In genomic region chr11:118321971-118322370, GRCm38 (mm10) we compare ENCODE assay signal across 18 mouse cellular contexts. TPM values are rescaled to one million over a fixed set of nuclear protein-coding genes. Genes with fewer than 3 reads are reported as not detected.
DNase-seq lines count a peak whose midpoint lies in the region; ATAC-seq lines count a peak whose summit lies in the region.
"Had no signal": no experiment of that assay in that cellular context is flagged by ENCODE, and none has a peak within 500 bp of the region (broad histone marks: within the 10 kb centered on the region; RNA-seq: fewer than 3 reads in every experiment).

No protein-coding gene starts in this region.

- DNase-seq in heart, adult 11 months, result peak; percentile 93
- DNase-seq in heart, adult 8-10 months (ENCODE audit: low spot score), result no peak
- no peak for DNase-seq in neural tube, embryonic 10.5 days (ENCODE audit: extremely low spot score, low spot score)
- DNase-seq in urinary bladder, postnatal 14 days (ENCODE audit: low spot score), result no peak
- no peak for DNase-seq in lung, postnatal 4 days
- no peak for DNase-seq in lung, postnatal 10 days
- DNase-seq: adrenal gland, adult 2 months; B cell, adult 2 months; cerebellum, adult 18-20 months; lung, embryonic 14.5 days had no signal

- H3K9me3 ChIP-seq in neural tube, embryonic 13.5 days, result no peaks in the 10 kb centered on the region
- no peaks in the 10 kb centered on the region for H3K9me3 ChIP-seq in limb, embryonic 12.5 days
- H3K9me3 ChIP-seq: heart, embryonic 15.5 days had no signal

- H3K4me1 ChIP-seq in neural tube, embryonic 13.5 days (replicated peaks), result peaks cover 37% of the 10 kb centered on the region
- H3K4me1 ChIP-seq in limb, embryonic 12.5 days (replicated peaks), result peaks cover 50% of the 10 kb centered on the region

- ATAC-seq in neural tube, embryonic 13.5 days (ENCODE audit: low read depth), result no peak
- ATAC-seq in limb, embryonic 12.5 days (ENCODE audit: insufficient number of reproducible peaks, insufficient read depth, low FRiP score, low TSS enrichment, low read depth), result no peak

- 0 out of 2 replicates have a peak overlapping the region, but pooled peaks have one; percentile 18 for H3K27ac ChIP-seq in neural tube, embryonic 13.5 days (replicated peaks)
- H3K27ac ChIP-seq in limb, embryonic 12.5 days, result 0 out of 2 replicates have a peak overlapping the region, but pooled peaks have one; percentile 35
- H3K27ac ChIP-seq: heart, embryonic 15.5 days; layer of hippocampus, adult 2 months had no signal

- H3K4me2 ChIP-seq in neural tube, embryonic 13.5 days, result no peak overlapping the region
- H3K4me2 ChIP-seq in limb, embryonic 12.5 days, result no peak overlapping the region
- H3K4me2 ChIP-seq: heart, embryonic 15.5 days; liver, embryonic 11.5 days; lung, embryonic 14.5 days had no signal

- no peaks in the 10 kb centered on the region for H3K27me3 ChIP-seq in neural tube, embryonic 13.5 days
- H3K27me3 ChIP-seq in limb, embryonic 12.5 days, result no peaks in the 10 kb centered on the region
- H3K27me3 ChIP-seq: heart, embryonic 15.5 days had no signal

- WGBS in neural tube, embryonic 13.5 days, result 80% methylated on average over 4 of the region's 4 CpGs
- 63% methylated on average over 4 of the region's 4 CpGs for WGBS in limb, embryonic 12.5 days

- no peak overlapping the region for H3K9ac ChIP-seq in neural tube, embryonic 13.5 days
- H3K9ac ChIP-seq in limb, embryonic 12.5 days (replicated peaks), result no peak overlapping the region
- H3K9ac ChIP-seq: heart, embryonic 15.5 days; lung, embryonic 14.5 days had no signal

- no peak overlapping the region for H3K4me3 ChIP-seq in neural tube, embryonic 13.5 days
- no peak overlapping the region for H3K4me3 ChIP-seq in limb, embryonic 12.5 days (replicated peaks)
- H3K4me3 ChIP-seq: heart, embryonic 15.5 days; layer of hippocampus, adult 2 months had no signal

- peaks cover 22% of the 10 kb centered on the region for H3K36me3 ChIP-seq in neural tube, embryonic 13.5 days
- H3K36me3 ChIP-seq in limb, embryonic 12.5 days, result peaks cover 39% of the 10 kb centered on the region

RNA-seq across cellular contexts. Expression of gene Cep295nl, which starts 20.3 kb away (rescaled TPM):
- total RNA-seq in heart, adult 8-10 months (2022), result 1 to 10 TPM in 1 of 4 experiments, under 1 TPM in 3; 0.82 to 1.0 (median 0.88) TPM
- polyA plus RNA-seq in neural tube, embryonic 13.5 days (2015; fragmentation: Nextera tagmentation; extraction: Ambion mirVana), result 0.13 TPM in 1 of 2 replicates, not detected in the other
- polyA plus RNA-seq in limb, embryonic 12.5 days (2016; fragmentation: Nextera tagmentation; extraction: Ambion mirVana), result 0.59 and 0.60 TPM in 2 replicates
- total RNA-seq: common myeloid progenitor, adult 5-6 weeks; granulocyte monocyte progenitor cell, adult 5-6 weeks; megakaryocyte progenitor cell, adult 5-6 weeks had no signal
- polyA plus RNA-seq: adrenal gland, adult 2 months; liver, embryonic 11.5 days had no signal

RNA-seq across cellular contexts. Expression of gene Usp36, which starts 31.9 kb away (rescaled TPM):
- 10 to 100 TPM; 13.2 to 14.5 (median 13.9) TPM for total RNA-seq in heart, adult 8-10 months (2022)
- polyA plus RNA-seq in neural tube, embryonic 13.5 days (2015; fragmentation: Nextera tagmentation; extraction: Ambion mirVana), result 15.6 and 17.9 TPM in 2 replicates
- polyA plus RNA-seq in limb, embryonic 12.5 days (2016; fragmentation: Nextera tagmentation; extraction: Ambion mirVana), result 20.1 and 21.3 TPM in 2 replicates

RNA-seq across cellular contexts. Expression of gene Timp2, which starts 33.6 kb away (rescaled TPM):
- total RNA-seq in heart, adult 8-10 months (2022), result 10 to 100 TPM; 73.9 to 99.6 (median 87.5) TPM
- polyA plus RNA-seq in neural tube, embryonic 13.5 days (2015; fragmentation: Nextera tagmentation; extraction: Ambion mirVana), result 56.4 and 57.5 TPM in 2 replicates
- polyA plus RNA-seq in limb, embryonic 12.5 days (2016; fragmentation: Nextera tagmentation; extraction: Ambion mirVana), result 77.6 and 91.3 TPM in 2 replicates
